Mouse (Mus musculus): ENCODE results near the gene Vmn1r40. TPM values are rescaled to one million over a fixed set of nuclear protein-coding genes. Genes with fewer than 3 reads are reported as not detected.

Gene Vmn1r40
- polyA plus RNA-seq, 1 experiment, result not detected

GRCm38 (mm10) chr6:89665155-89665554 is 42.2 kb upstream of the Vmn1r40 start:
- no peaks in the 10 kb centered on the region for H3K4me1 ChIP-seq (replicated peaks; ENCODE audit: control insufficient read depth, insufficient read depth, low read length)

GRCm38 (mm10) chr6:89665667-89666066 is 41.7 kb upstream of the Vmn1r40 start:
- DNase-seq, result no peak
- TF ChIP-seq CTCF (IDR thresholded peaks at IDR 0.05; ENCODE audit: borderline replicate concordance, control insufficient read depth, extremely low read depth, insufficient read depth, low read length, poor library complexity) (no peak), POLR2A (IDR thresholded peaks at IDR 0.05; ENCODE audit: control insufficient read depth, extremely low read depth, insufficient read depth, low read length, poor library complexity) (no peak)
- Histone ChIP-seq H3K27me3 (ENCODE audit: control insufficient read depth, insufficient read depth, low read length) (no peaks in the 10 kb centered on the region), H3K4me1 (replicated peaks; ENCODE audit: control insufficient read depth, insufficient read depth, low read length) (no peaks in the 10 kb centered on the region), H3K36me3 (ENCODE audit: control insufficient read depth, insufficient read depth, low read length) (no peaks in the 10 kb centered on the region), H3K27ac (ENCODE audit: control insufficient read depth, insufficient read depth, low read length) (no peak overlapping the region), H3K4me3 (ENCODE audit: control insufficient read depth, insufficient read depth, low read length) (no peak overlapping the region)
- WGBS, result 80% methylated on average over 7 of the region's 7 CpGs

More at GRCm38 (mm10) chr6:89665155-89665554, 42.2 kb upstream of the Vmn1r40 start:
- WGBS, result 91% methylated on average over 8 of the region's 8 CpGs
- no peak for DNase-seq
- Histone ChIP-seq H3K27me3 (ENCODE audit: control insufficient read depth, insufficient read depth, low read length) (no peaks in the 10 kb centered on the region), H3K4me3 (ENCODE audit: control insufficient read depth, insufficient read depth, low read length) (no peak overlapping the region), H3K36me3 (ENCODE audit: control insufficient read depth, insufficient read depth, low read length) (no peaks in the 10 kb centered on the region), H3K27ac (ENCODE audit: control insufficient read depth, insufficient read depth, low read length) (no peak overlapping the region)
- TF ChIP-seq POLR2A (IDR thresholded peaks at IDR 0.05; ENCODE audit: control insufficient read depth, extremely low read depth, insufficient read depth, low read length, poor library complexity), result no peak
- TF ChIP-seq CTCF (IDR thresholded peaks at IDR 0.05; ENCODE audit: borderline replicate concordance, control insufficient read depth, extremely low read depth, insufficient read depth, low read length, poor library complexity), result no peak

GRCm38 (mm10) chr6:89666976-89667375 is 40.4 kb upstream of the Vmn1r40 start:
- no peak for TF ChIP-seq CTCF (IDR thresholded peaks at IDR 0.05; ENCODE audit: borderline replicate concordance, control insufficient read depth, extremely low read depth, insufficient read depth, low read length, poor library complexity)
- 97% methylated on average over 3 of the region's 3 CpGs for WGBS
- Histone ChIP-seq H3K4me3 (ENCODE audit: control insufficient read depth, insufficient read depth, low read length) (no peak overlapping the region), H3K4me1 (replicated peaks; ENCODE audit: control insufficient read depth, insufficient read depth, low read length) (no peaks in the 10 kb centered on the region), H3K36me3 (ENCODE audit: control insufficient read depth, insufficient read depth, low read length) (no peaks in the 10 kb centered on the region), H3K27ac (ENCODE audit: control insufficient read depth, insufficient read depth, low read length) (no peak overlapping the region), H3K27me3 (ENCODE audit: control insufficient read depth, insufficient read depth, low read length) (no peaks in the 10 kb centered on the region)
- no peak for DNase-seq

GRCm38 (mm10) chr6:89669556-89669955 is 37.8 kb upstream of the Vmn1r40 start:
- Histone ChIP-seq H3K36me3 (ENCODE audit: control insufficient read depth, insufficient read depth, low read length) (no peaks in the 10 kb centered on the region), H3K4me3 (ENCODE audit: control insufficient read depth, insufficient read depth, low read length) (no peak overlapping the region), H3K27ac (ENCODE audit: control insufficient read depth, insufficient read depth, low read length) (no peak overlapping the region), H3K4me1 (replicated peaks; ENCODE audit: control insufficient read depth, insufficient read depth, low read length) (no peaks in the 10 kb centered on the region), H3K27me3 (ENCODE audit: control insufficient read depth, insufficient read depth, low read length) (no peaks in the 10 kb centered on the region)
- 97% methylated on average over 6 of the region's 6 CpGs for WGBS
- no peak for DNase-seq
- no peak for TF ChIP-seq POLR2A (IDR thresholded peaks at IDR 0.05; ENCODE audit: control insufficient read depth, extremely low read depth, insufficient read depth, low read length, poor library complexity)
- no peak for TF ChIP-seq CTCF (IDR thresholded peaks at IDR 0.05; ENCODE audit: borderline replicate concordance, control insufficient read depth, extremely low read depth, insufficient read depth, low read length, poor library complexity)

GRCm38 (mm10) chr6:89671431-89671830 is 35.9 kb upstream of the Vmn1r40 start:
- Histone ChIP-seq H3K4me1 (replicated peaks; ENCODE audit: control insufficient read depth, insufficient read depth, low read length) (no peaks in the 10 kb centered on the region), H3K27me3 (ENCODE audit: control insufficient read depth, insufficient read depth, low read length) (no peaks in the 10 kb centered on the region), H3K36me3 (ENCODE audit: control insufficient read depth, insufficient read depth, low read length) (no peaks in the 10 kb centered on the region), H3K4me3 (ENCODE audit: control insufficient read depth, insufficient read depth, low read length) (no peak overlapping the region), H3K27ac (ENCODE audit: control insufficient read depth, insufficient read depth, low read length) (no peak overlapping the region)
- no peak for TF ChIP-seq POLR2A (IDR thresholded peaks at IDR 0.05; ENCODE audit: control insufficient read depth, extremely low read depth, insufficient read depth, low read length, poor library complexity)
- WGBS, result 83% methylated on average over 6 of the region's 6 CpGs
- no peak for DNase-seq

GRCm38 (mm10) chr6:89672641-89673040 is 34.7 kb upstream of the Vmn1r40 start:
- 95% methylated on average over 7 of the region's 7 CpGs for WGBS
- Histone ChIP-seq H3K4me1 (replicated peaks; ENCODE audit: control insufficient read depth, insufficient read depth, low read length) (no peaks in the 10 kb centered on the region), H3K36me3 (ENCODE audit: control insufficient read depth, insufficient read depth, low read length) (no peaks in the 10 kb centered on the region), H3K27ac (ENCODE audit: control insufficient read depth, insufficient read depth, low read length) (no peak overlapping the region), H3K4me3 (ENCODE audit: control insufficient read depth, insufficient read depth, low read length) (no peak overlapping the region), H3K27me3 (ENCODE audit: control insufficient read depth, insufficient read depth, low read length) (no peaks in the 10 kb centered on the region)
- TF ChIP-seq CTCF (IDR thresholded peaks at IDR 0.05; ENCODE audit: borderline replicate concordance, control insufficient read depth, extremely low read depth, insufficient read depth, low read length, poor library complexity) (no peak), POLR2A (IDR thresholded peaks at IDR 0.05; ENCODE audit: control insufficient read depth, extremely low read depth, insufficient read depth, low read length, poor library complexity) (no peak)
- no peak for DNase-seq

- no peak overlapping the region for H3K4me3 ChIP-seq (ENCODE audit: control insufficient read depth, insufficient read depth, low read length)
- no peak overlapping the region for H3K27ac ChIP-seq (ENCODE audit: control insufficient read depth, insufficient read depth, low read length)
- TF ChIP-seq CTCF (IDR thresholded peaks at IDR 0.05; ENCODE audit: borderline replicate concordance, control insufficient read depth, extremely low read depth, insufficient read depth, low read length, poor library complexity) (no peak), POLR2A (IDR thresholded peaks at IDR 0.05; ENCODE audit: control insufficient read depth, extremely low read depth, insufficient read depth, low read length, poor library complexity) (no peak)
Observed at GRCm38 (mm10) chr6:89673135-89673780, 34.1 kb upstream of the Vmn1r40 start.

More at GRCm38 (mm10) chr6:89673135-89673780, 34.1 kb upstream of the Vmn1r40 start:
- WGBS, result 95% methylated on average over 11 of the region's 11 CpGs
- no peaks in the 10 kb centered on the region for H3K4me1 ChIP-seq (replicated peaks; ENCODE audit: control insufficient read depth, insufficient read depth, low read length)
- H3K36me3 ChIP-seq (ENCODE audit: control insufficient read depth, insufficient read depth, low read length), result no peaks in the 10 kb centered on the region
- no peak for DNase-seq
- no peaks in the 10 kb centered on the region for H3K27me3 ChIP-seq (ENCODE audit: control insufficient read depth, insufficient read depth, low read length)

All from thymus, adult 2 months (tissue).